Mouse (Mus musculus) mesoderm, embryonic 11.5 days (tissue): ENCODE measurements around the gene Adcy9.

Experiments
- DNase-seq: peaks from one replicate; pipeline ENCODE4 v3.0.0-alpha.2; 2012; ENCODE audit warnings: low read depth, low spot score

Adcy9 gene

GRCm38 (mm10) chr16:4320856-4321255, 99.4 kb downstream of the Adcy9 start:
- no peak for DNase-seq

GRCm38 (mm10) chr16:4318001-4318526, 102.2 kb downstream of the Adcy9 start:
- DNase-seq: no peak

- peak; percentile 85 for DNase-seq
Measured at GRCm38 (mm10) chr16:4316094-4316474, 104.2 kb downstream of the Adcy9 start.

GRCm38 (mm10) chr16:4315352-4316093, 104.8 kb downstream of the Adcy9 start:
- no peak for DNase-seq

GRCm38 (mm10) chr16:4314891-4315290, 105.4 kb downstream of the Adcy9 start:
- no peak for DNase-seq

- DNase-seq: no peak
Measured at GRCm38 (mm10) chr16:4312018-4312417, 108.3 kb downstream of the Adcy9 start.

- no peak for DNase-seq
Measured at GRCm38 (mm10) chr16:4311608-4312007, 108.7 kb downstream of the Adcy9 start.

GRCm38 (mm10) chr16:4307795-4308194, 112.5 kb downstream of the Adcy9 start:
- no peak for DNase-seq

- peak; percentile 21 for DNase-seq
Measured at GRCm38 (mm10) chr16:4304176-4304922, 115.9 kb downstream of the Adcy9 start.

GRCm38 (mm10) chr16:4303554-4303953, 116.7 kb downstream of the Adcy9 start:
- no peak for DNase-seq

- DNase-seq: no peak
Measured at GRCm38 (mm10) chr16:4300280-4300679, 120.0 kb downstream of the Adcy9 start.

- no peak for DNase-seq
Measured at GRCm38 (mm10) chr16:4293259-4293658, 127.0 kb downstream of the Adcy9 start.

GRCm38 (mm10) chr16:4289507-4289906, 130.8 kb downstream of the Adcy9 start:
- peak; percentile 9 for DNase-seq

- no peak for DNase-seq
Measured at GRCm38 (mm10) chr16:4286593-4286992, 133.7 kb downstream of the Adcy9 start.

- DNase-seq: peak; percentile 7
Measured at GRCm38 (mm10) chr16:4285257-4285656, 135.0 kb downstream of the Adcy9 start.

GRCm38 (mm10) chr16:4283267-4283851, 136.9 kb downstream of the Adcy9 start:
- DNase-seq: no peak

- no peak for DNase-seq
Measured at GRCm38 (mm10) chr16:4281470-4281869, 138.8 kb downstream of the Adcy9 start.

- no peak for DNase-seq
Measured at GRCm38 (mm10) chr16:4280949-4281348, 139.3 kb downstream of the Adcy9 start.

GRCm38 (mm10) chr16:4279601-4280000, 140.7 kb downstream of the Adcy9 start:
- no peak for DNase-seq

GRCm38 (mm10) chr16:4276621-4277020, 143.7 kb downstream of the Adcy9 start:
- DNase-seq: no peak

- no peak for DNase-seq
Measured at GRCm38 (mm10) chr16:4276151-4276550, 144.1 kb downstream of the Adcy9 start.

- no peak for DNase-seq
Measured at GRCm38 (mm10) chr16:4273702-4274476, 146.4 kb downstream of the Adcy9 start.
